Mouse (Mus musculus) small intestine, adult 2 months (tissue): ENCODE measurements at regions not wholly inside any gene's neighbourhood (a gene's known extent, or its start where the extent isn't known, plus 50 kb on each side); places are given as distances from the start of the nearest gene placed in this dataset.

Experiments
- H3K27ac ChIP-seq: fragments of 200-500 bp; 2 replicates; pipeline ENCODE4 v1.5.1; 2012; ENCODE audit warnings: low read depth, low read length, control low read depth, inconsistent platforms; ENCODE audit not compliant: insufficient read depth
- H3K27me3 ChIP-seq: fragments of 200-500 bp; 2 replicates; pipeline ENCODE4 v1.6.1; 2012; ENCODE audit warnings: mild to moderate bottlenecking, moderate library complexity, low read length, inconsistent platforms; ENCODE audit not compliant: control insufficient read depth, insufficient read depth
- H3K36me3 ChIP-seq: fragments of 200-500 bp; 2 replicates; pipeline ENCODE4 v1.6.1; 2012; ENCODE audit warnings: mild to moderate bottlenecking, low read length, control low read depth, inconsistent platforms; ENCODE audit not compliant: control insufficient read depth, insufficient read depth
- H3K4me1 ChIP-seq: fragments of 200-500 bp; 2 replicates; pipeline ENCODE4 v1.6.1; 2012; ENCODE audit warnings: low read length, inconsistent platforms, mixed read lengths; ENCODE audit not compliant: control insufficient read depth, insufficient read depth, insufficient read length
- H3K4me3 ChIP-seq: fragments of 200-500 bp; 2 replicates; pipeline ENCODE4 v1.5.1; 2012; ENCODE audit warnings: low read depth, mild to moderate bottlenecking, control low read depth, inconsistent platforms, low read length, moderate library complexity
- CTCF ChIP-seq: fragments of 200-500 bp; IDR thresholded peaks from 2 replicates; pipeline ENCODE4 v1.5.1; 2012; ENCODE audit warnings: low read depth, mild to moderate bottlenecking, control low read depth, inconsistent platforms, low read length, moderate library complexity, mixed read lengths; ENCODE audit not compliant: insufficient replicate concordance, insufficient read length; ENCODE audit errors: extremely low read depth
- POLR2A ChIP-seq: fragments of 200-500 bp; IDR thresholded peaks from 2 replicates; pipeline ENCODE4 v1.6.1; 2012; ENCODE audit warnings: low read depth, mild to moderate bottlenecking, control low read depth, inconsistent platforms, low read length, moderate library complexity
- WGBS: fragments of 180-500 bp; shearing (Covaris S2); methylation state at CpG from one replicate; pipeline ENCODE4 v1.1.7; 2018; 5-methylcytosine and 5-hydroxymethylcytosine counted together

GRCm38 (mm10) chr6:143359320-143360032, 192.5 kb downstream of the Etnk1 start:
- 74% methylated on average over 7 of the region's 7 CpGs for WGBS
- TF ChIP-seq CTCF (no peak), POLR2A (no peak)
- H3K4me1 ChIP-seq: no peaks in the 10 kb centered on the region
- no peak overlapping the region for H3K27ac ChIP-seq
- no peaks in the 10 kb centered on the region for H3K27me3 ChIP-seq
- no peak overlapping the region for H3K4me3 ChIP-seq
- no peaks in the 10 kb centered on the region for H3K36me3 ChIP-seq

GRCm38 (mm10) chr6:143361149-143361725, 194.2 kb downstream of the Etnk1 start:
- Histone ChIP-seq H3K4me3 (no peak overlapping the region), H3K36me3 (no peaks in the 10 kb centered on the region), H3K27me3 (no peaks in the 10 kb centered on the region), H3K27ac (no peak overlapping the region), H3K4me1 (no peaks in the 10 kb centered on the region)
- WGBS: 56% methylated on average over 5 of the region's 5 CpGs
- TF ChIP-seq POLR2A (no peak), CTCF (no peak)

DNA sequence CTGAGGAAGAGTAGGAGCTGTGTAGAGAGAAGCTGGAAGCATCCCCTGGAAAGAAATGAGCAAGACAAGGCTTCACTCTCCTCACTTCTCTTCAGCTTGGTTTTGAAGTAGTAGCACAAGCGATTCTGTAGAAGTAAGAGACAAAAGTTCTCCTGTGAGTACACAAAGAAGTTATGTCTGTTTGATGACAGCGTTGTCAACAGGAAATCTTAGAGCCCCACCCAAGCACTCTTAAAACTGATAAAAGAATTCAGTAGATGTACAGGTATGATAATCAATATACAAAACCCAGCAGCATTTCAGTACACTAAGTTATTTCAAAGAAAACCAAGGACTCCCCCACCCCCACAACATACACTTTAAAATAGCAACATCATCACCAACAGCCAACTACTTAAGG, 194.9 kb downstream of the Etnk1 start:
- Histone ChIP-seq H3K36me3 (no peaks in the 10 kb centered on the region), H3K27ac (no peak overlapping the region), H3K27me3 (no peaks in the 10 kb centered on the region), H3K4me1 (no peaks in the 10 kb centered on the region), H3K4me3 (no peak overlapping the region)
- no peak for TF ChIP-seq POLR2A
- no peak for TF ChIP-seq CTCF
- WGBS: 77% methylated on average over 2 of the region's 2 CpGs

- WGBS: 84% methylated on average over 5 of the region's 5 CpGs
- no peaks in the 10 kb centered on the region for H3K4me1 ChIP-seq
- TF ChIP-seq CTCF (no peak), POLR2A (no peak)
- H3K27ac ChIP-seq: no peak overlapping the region
- H3K4me3 ChIP-seq: no peak overlapping the region
- H3K36me3 ChIP-seq: no peaks in the 10 kb centered on the region
- H3K27me3 ChIP-seq: no peaks in the 10 kb centered on the region
Observed at GRCm38 (mm10) chr6:143365840-143366239, 198.8 kb downstream of the Etnk1 start.

DNA sequence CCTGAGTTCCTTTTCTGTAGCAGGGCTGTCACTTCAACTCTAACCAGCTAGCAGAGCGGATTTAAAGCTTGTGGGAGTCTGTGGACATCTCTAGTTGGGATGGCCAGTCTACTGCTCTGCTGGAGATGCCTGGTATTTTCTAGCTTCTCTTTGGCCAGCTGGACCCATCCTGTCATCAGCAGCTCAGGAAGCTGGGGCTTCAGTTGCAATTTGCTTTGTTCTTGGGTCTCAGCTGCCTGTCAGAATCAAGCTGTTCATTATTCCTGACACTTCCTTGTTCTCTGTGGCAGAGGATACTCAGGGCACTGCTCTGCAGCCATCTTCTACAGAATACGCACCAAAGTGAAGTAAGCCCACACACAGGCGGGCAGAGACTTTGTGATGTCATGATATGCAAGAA, 200.8 kb downstream of the Etnk1 start:
- H3K36me3 ChIP-seq: no peaks in the 10 kb centered on the region
- no peak for TF ChIP-seq POLR2A
- no peak for TF ChIP-seq CTCF
- H3K4me3 ChIP-seq: no peak overlapping the region
- H3K27ac ChIP-seq: no peak overlapping the region
- no peaks in the 10 kb centered on the region for H3K4me1 ChIP-seq
- 74% methylated on average over 3 of the region's 3 CpGs for WGBS
- no peaks in the 10 kb centered on the region for H3K27me3 ChIP-seq

- WGBS: 64% methylated on average over 8 of the region's 8 CpGs
Observed at GRCm38 (mm10) chr6:143368646-143369045, 201.6 kb downstream of the Etnk1 start.

GRCm38 (mm10) chr6:143372487-143372886, 205.5 kb downstream of the Etnk1 start:
- no peaks in the 10 kb centered on the region for H3K27me3 ChIP-seq
- H3K4me1 ChIP-seq: peaks cover 2% of the 10 kb centered on the region; the same call in 1 of the 2 replicates
- WGBS: 71% methylated on average over 5 of the region's 5 CpGs
- H3K36me3 ChIP-seq: no peaks in the 10 kb centered on the region
- TF ChIP-seq CTCF: no peak
- no peak for TF ChIP-seq POLR2A
- H3K27ac ChIP-seq: no peak overlapping the region
- no peak overlapping the region for H3K4me3 ChIP-seq

More at GRCm38 (mm10) chr6:143368646-143369045, 201.6 kb downstream of the Etnk1 start:
- no peak overlapping the region for H3K27ac ChIP-seq
- H3K4me3 ChIP-seq: no peak overlapping the region
- H3K36me3 ChIP-seq: no peaks in the 10 kb centered on the region
- TF ChIP-seq POLR2A (no peak), CTCF (no peak)
- no peaks in the 10 kb centered on the region for H3K4me1 ChIP-seq
- no peaks in the 10 kb centered on the region for H3K27me3 ChIP-seq
